Mouse (Mus musculus): Measurements from ENCODE around the gene Lin52.

Lin52 gene

GRCm38 (mm10) chr12:84450718-84451646, at the start of gene Lin52, which contains the start of gene Aldh6a1:
Gene Lin52, plus strand, starts transcription at chr12:84451422.
Gene Aldh6a1, minus strand, starts transcription at chr12:84451004.
- peak; percentile 99 for DNase-seq

DNA sequence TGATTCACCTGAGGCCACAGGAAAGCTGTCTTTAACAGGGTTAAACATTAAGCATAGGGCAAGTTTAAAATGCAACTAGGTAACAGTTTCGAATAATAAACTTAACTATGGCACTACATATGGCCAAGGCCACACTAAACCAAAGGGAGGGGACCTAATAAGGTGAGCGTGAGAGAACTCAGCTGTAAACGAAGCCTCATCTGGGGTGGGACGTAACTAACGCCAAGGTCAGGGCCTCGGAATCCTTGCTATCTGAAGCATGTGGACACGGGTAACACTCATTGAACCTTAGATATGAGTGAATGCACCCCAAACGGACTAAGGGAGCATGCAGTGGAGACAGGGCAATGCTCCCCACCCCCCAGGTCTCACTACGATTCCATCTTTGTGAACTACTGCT, 48.3 kb upstream of the Lin52 start:
- no peak for DNase-seq

DNA sequence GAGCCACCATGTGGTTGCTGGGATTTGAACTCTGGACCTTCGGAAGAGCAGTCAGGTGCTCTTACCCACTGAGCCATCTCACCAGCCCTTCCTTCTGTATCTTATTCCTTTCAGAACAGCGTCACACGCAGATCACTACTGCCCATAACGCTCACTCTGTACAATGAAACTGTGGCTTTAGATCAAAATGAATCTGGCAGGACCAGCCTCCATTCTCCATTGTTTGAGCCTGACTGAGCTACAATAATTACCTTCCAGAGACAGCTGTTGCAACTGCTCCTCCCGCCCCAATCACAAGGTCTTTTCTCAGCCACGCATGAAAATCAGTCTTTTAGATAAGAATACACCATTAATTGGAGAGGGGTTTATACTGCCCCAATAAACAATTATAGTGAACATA, 46.7 kb upstream of the Lin52 start:
- no peak for DNase-seq

- peak; percentile 21 for DNase-seq
Measured at GRCm38 (mm10) chr12:84407259-84407658, 44.0 kb upstream of the Lin52 start.

DNA sequence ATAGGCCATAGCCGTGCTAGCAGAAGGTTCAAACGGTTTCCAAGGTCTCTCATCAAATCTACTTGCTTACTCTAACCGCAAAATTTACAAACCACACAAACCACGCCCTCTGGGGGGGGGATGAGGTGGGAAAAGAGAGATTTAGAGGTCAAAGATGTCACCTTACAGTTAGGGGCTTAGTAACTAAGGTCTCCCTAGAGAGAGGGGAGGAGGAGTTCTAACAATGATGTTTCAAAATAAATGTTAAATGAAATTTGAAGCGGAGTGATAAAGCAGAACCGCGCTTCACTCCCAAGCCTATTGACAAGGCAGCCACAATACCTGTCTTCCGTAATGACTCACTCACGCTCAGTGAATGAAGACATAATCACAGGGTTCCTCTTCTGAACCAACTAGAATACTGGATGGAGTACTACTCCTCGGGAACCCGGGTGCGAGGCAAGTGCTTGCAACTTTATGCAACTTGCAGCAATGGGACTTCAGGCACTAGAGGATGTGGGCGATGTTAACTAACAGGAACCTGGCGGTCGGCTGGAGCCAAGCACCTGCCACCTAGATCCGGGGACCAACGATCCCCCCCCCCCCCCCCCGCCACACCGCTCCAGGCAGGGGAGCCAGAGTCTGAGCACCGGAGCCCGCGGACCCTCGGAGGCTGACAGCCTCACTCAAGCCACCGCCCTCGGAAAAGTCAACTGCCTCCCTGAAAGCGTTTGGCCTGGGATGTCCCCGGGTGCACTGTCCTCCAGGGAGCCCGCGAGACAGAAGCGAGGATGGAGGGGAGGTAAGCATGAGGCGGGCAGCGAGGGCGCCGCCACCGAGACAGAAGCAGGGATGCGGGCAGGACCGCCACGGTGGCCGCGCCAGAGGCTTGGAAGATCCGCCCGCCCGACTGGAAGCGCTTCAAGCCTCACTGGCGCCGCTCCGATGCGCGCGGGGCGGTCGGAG, 43.1 kb upstream of the Lin52 start:
- DNase-seq = peak; percentile 50

DNA sequence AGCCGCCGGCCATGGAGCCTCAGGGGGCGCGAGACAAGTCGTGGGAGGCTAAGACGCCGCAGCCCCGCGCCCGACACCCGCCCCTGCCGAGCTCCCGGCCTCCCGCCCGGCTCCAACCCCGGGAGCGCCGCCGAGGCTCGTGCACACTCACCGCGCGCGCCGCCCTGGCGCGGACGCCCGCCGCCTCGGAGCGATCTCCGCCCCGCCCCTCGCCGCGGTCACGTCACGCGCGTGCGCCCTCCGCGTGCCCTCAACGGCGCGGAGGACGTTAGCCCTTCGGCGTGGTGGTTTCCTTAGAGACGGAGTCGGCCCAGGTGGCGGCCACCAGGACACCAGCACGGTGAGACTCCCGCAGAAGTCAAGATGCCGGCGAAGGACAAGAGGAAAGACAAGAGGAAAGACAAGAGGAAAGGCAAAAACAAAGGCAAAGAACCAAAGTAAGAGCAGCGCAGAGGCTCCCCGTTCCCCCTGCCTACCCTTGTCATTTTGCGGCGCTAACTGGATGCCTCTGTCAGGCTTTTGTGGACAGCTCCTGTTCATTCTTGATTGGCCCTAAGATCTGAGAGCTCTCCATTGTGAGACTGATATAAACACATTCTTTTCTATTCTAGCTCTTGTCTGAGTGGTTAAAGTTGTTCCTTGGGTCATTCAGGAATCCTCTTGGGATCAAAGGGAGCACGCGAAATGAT, 42.3 kb upstream of the Lin52 start, which contains the start of the genes Entpd5 and Bbof1:
Gene Entpd5, minus strand, starts transcription at position 211 of the 689 bp plus-strand sequence.
Gene Bbof1, plus strand, starts transcription at position 253 of the 689 bp plus-strand sequence.
- peak; percentile 93 for DNase-seq

GRCm38 (mm10) chr12:84416834-84417604, 34.2 kb upstream of the Lin52 start, which contains the start of gene Rnf113a2:
Gene Rnf113a2, plus strand, starts transcription at chr12:84417196.
- peak; percentile 85 for DNase-seq

GRCm38 (mm10) chr12:84417605-84417922, 33.7 kb upstream of the Lin52 start:
- DNase-seq = no peak

DNA sequence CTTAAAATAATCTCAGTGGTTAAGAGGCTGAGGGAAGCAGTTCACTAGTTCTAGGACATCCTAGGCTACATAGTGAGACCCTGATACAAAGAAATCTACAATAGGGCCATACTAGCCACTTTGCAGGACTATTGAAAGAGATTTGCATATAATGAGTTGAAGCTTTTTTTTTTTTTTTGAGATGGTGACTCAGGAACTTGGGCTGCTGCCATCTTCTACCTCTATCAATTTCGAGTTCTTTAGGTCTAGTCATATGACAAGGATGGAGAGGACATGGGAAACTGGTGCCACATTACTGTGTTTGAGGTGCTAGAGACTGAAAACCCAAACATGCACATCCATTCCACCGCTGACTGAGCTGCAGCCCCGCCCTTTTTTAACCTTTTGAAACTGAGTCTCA, 27.2 kb upstream of the Lin52 start:
- DNase-seq = no peak

DNA sequence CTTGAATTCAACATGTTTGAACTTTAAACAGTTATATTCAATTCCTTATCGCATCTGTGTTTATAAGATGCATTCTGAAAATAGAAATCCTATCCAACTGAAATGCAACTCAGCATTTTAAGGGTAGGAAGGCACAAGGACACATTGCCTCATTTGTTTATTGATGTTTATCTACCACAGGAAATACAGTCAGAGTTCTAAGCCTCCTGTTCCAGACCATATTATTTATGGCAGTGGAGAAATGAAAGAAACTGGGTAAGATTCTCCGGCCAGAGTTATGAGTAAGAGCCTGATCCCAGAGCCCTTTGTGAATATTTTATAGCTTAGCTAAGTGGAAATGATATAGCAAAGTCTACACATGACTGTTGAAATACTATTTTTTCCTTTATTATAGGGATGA, 21.4 kb upstream of the Lin52 start:
- DNase-seq = no peak

DNA sequence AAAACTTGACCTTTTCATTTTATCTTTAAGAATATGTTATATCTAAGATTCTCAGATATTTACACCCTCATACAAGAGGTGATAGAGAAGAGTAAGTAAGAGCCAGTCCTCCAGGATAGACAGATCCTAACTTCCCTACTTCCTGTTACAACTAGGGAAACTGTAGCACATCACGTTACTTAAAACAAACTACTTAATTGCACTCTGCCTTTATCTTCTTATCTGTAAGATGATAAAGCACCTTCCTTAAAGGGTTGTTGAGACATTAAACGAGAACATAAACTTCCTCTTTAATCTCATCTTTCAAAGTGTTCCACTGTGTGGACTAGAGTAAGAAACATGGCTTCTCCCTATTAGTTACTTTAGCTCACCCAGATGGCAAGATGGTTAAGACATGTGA, 12.5 kb upstream of the Lin52 start:
- DNase-seq = no peak

DNA sequence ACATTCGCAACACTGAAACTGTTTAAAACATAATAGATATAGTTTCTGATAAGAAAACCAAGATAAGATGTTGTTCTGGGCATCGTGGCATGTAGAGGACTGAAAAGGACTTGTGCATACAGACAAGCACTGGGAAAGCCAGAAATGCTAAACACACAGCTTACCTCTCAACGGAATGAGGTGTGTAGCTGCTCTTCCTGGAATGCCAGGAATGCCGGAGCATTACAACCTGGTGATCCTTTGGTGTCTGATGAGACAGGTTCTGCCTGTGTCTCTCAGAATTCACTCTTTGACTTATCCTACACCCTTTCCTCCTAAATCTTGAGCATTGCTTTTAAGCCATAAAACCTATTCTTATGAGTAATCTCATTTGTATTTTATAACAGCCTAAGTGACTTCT, 8.7 kb upstream of the Lin52 start:
- DNase-seq = no peak

GRCm38 (mm10) chr12:84447386-84447785, 3.8 kb upstream of the Lin52 start:
- no peak for DNase-seq

DNA sequence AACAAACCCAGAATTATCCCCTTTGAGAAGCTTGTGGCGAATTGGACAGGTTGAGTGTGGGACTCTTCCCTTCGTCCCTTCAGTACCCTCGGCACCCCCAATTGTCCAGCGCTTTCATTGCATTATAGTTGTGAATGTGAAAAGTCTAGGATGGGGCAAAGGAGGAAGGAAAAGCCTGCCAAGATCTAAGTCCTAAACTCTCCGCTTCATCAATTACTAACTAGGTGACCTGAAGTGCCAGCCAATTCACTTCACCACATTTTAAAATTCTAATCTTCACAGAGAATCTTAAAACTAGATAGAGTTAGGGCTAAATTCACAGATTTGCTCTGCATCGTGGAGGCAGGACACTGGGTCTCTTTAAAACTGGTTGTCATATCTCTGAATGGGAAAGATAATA, 3.0 kb upstream of the Lin52 start:
- no peak for DNase-seq

- peak; percentile 11 for DNase-seq
Measured at GRCm38 (mm10) chr12:84449887-84450286, 1.3 kb upstream of the Lin52 start.

GRCm38 (mm10) chr12:84450351-84450717, 888 bp upstream of the Lin52 start:
- no peak for DNase-seq

GRCm38 (mm10) chr12:84451801-84452200, 579 bp downstream of the Lin52 start:
- peak; percentile 28 for DNase-seq

GRCm38 (mm10) chr12:84456911-84457310, 5.7 kb downstream of the Lin52 start:
- peak; percentile 14 for DNase-seq

GRCm38 (mm10) chr12:84459845-84460244, 8.6 kb downstream of the Lin52 start:
- DNase-seq = no peak

GRCm38 (mm10) chr12:84461416-84461815, 10.2 kb downstream of the Lin52 start:
- no peak for DNase-seq

DNA sequence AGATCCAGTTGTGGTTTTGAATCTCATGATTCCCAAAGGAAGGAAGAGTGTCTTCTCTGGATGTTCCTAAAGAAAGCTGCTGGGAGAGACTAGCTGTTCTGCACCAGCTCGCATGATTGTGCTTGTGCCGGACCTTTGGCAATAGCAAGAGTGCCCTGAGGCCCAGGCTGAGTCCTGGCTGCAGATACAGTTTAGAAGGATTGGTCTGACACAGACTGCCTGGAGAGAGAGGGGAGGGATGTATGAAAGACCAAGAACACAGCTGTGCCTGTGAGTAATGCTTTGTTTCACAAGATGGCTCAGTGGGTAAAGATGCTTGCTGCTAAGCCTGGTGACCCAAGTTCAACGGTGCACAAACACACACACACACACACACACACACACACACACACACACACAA, 11.6 kb downstream of the Lin52 start:
- DNase-seq = no peak

- DNase-seq = no peak
Measured at GRCm38 (mm10) chr12:84468701-84469100, 17.5 kb downstream of the Lin52 start.

Data from cerebellum, adult 9-11 months (tissue).